Mouse (Mus musculus) urinary bladder, postnatal 36 days (tissue): ENCODE measurements at regions not wholly inside any gene's neighbourhood (a gene's known extent, or its start where the extent isn't known, plus 50 kb on each side); places are given as distances from the start of the nearest gene placed in this dataset.
"Not testable (repeated sequence)": the region's sequence is repeated elsewhere in the genome, so short reads cannot be mapped to it uniquely, and the experiment has no call there.

ENCODE experiments used
- DNase-seq, 2 experiments: peaks; one replicate each; pipeline ENCODE4 v3.0.0; 2022; ENCODE audit warnings: low spot score in 2 of 2, mixed read lengths in 1 of 2

DNA sequence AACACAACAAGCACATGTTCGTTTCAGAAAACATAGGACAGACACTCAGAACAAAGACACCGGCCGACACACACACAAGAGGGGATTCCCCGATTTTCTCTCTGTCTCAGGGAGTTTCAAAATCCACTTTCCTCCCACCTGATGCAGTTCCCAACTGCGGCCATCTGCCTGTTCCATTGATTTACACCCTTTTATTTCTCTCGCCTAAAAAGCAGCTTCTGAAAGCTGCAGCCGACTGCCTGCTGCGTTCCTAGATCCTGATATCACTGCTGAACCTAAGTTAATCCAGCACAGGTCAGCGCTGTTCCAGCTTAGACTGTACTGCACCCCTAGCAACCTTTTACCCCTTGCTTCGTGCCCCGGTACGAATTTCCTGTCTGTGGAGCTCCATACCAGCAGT is 237.0 kb downstream of the Impad1 start:
- no peak for DNase-seq

GRCm38 (mm10) chr4:4550301-4550700 is 242.9 kb downstream of the Impad1 start:
- DNase-seq: no peak

DNA sequence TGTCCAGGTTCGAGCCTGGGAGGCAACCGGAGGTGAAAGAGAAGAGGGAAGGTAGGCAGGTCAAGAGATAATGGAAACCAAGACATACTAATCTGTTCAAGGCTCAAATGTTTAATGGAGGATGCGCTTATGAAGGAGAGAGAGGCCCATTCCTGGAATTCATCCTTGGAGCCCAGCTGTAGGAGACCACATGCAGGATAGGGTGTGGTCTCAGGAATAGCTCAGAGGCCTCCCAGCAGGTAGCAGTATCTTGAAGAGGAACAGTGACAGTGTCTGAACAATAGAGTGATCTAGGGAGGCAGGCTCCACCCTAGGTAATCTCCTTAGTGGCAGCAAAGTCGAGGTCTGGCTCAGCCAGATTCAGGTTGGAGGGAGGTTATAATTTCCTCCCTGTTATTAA is 243.3 kb downstream of the Impad1 start:
- DNase-seq: no peak

- no peak for DNase-seq
Measured at GRCm38 (mm10) chr4:4537172-4537753, 255.9 kb downstream of the Impad1 start.

- DNase-seq: no peak
Measured at GRCm38 (mm10) chr4:4532196-4532595, 261.0 kb downstream of the Impad1 start.

DNA sequence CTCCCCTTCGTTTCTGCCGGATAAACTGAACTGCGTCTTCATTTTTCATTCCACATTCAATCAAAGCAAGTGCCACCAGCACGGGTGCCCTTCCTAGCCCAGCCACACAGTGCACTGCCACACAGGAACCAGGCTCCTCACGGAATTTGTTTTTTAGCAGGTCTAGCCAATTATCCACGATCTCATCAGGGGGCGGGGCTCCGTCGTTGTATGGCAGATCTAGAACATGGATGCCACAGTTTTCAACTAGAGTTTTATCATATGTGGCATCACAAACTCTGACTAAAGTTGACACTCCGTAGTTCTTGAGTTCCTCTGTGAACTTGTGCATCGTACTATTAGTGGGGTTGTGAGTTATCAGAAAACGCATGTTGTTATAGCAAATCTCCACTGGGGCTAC is 264.8 kb downstream of the Impad1 start:
- DNase-seq: no peak

DNA sequence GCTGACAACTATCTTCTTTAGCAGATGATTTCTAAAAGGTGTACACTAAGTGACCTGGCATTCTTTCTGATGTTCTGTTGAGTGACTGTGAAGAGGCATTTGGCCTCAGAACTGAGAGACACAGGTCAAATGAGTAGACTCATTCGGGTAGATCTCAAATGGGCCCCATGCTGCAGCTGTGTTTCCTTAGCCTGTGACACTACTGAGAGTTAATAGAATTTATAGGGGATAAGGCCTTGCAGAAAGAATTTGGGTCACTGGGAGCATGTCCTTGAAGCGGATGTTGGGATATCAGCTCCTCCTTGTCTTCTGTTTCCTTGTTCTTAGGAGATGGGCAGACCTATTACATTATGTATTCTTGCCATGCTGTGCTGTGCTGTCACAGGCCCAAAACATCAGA is 271.4 kb downstream of the Impad1 start:
- DNase-seq: no peak

DNA sequence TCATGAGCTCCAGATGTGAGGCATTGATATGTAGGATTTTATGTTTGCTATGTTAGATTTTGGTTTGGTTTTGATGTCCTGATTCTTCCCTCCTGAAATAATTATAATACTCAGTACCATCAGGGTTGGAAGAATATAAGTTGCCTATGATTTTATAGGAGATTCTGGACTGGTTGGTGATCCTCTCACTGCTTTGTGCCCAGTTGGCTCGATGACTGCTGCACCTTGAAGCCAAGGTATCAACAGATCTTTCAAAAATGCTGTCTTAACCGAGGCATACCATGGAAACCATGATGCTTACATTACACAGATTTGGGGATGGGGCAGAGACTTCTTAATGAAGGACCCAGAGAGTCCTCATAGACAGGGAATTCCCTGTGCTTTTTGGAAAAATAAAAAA is 274.4 kb downstream of the Impad1 start:
- DNase-seq: no peak

DNA sequence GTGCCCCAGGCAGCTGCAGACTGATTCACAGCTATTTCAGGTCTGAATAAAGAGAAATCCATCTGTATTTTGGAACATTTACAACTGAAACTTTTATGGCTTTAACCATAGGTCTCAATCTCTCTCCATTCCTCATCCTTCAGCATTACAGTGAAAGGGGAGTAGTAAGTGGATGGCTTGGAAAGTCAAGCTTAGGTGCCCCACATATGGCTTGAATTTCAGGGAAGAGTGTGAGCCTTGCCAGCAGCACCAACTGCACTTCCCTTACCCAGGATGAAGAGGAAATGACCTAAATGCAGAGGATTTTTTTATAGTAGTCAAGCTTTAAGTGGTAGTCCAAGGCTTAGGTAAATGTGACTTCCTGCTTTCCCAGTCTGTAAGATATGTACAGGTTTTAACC is 279.8 kb downstream of the Impad1 start:
- no peak for DNase-seq

DNA sequence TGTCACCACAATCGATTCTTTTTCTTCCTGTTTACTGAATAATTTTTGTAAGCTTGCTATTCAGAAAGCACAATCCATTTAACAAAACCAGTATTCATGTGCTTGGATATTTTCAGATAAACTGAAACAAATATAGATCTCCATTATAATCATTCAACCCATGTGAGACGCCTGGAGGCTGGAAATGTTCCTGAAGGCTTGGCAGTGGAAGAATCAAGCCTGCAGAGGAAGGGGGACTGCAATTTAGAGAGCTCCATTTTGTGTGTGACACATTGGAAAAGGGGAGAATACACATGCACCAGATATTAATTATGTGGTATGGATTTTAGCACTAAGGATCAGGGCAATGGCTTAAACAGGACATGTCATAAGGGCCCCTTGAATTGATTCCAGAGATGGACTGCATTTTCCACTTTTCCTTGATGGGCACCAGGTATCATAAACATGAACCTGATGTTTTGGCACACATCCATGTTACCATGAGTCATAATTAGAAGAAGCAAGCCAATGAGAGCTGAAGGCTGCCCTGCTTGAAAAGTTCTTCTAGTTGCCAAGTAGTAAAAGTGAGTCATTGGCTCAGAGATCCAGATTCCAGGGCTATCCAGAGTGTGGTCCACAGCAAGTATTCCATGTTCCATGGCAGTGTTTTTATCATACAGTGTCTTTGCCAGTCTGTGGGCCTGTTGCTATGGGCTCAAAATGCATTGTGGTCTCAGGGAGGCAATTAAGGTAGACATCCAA is 282.8 kb downstream of the Impad1 start:
- DNase-seq: no peak

- no peak for DNase-seq
Measured at GRCm38 (mm10) chr4:4509296-4509695, 283.9 kb downstream of the Impad1 start.

- DNase-seq: no peak
Measured at GRCm38 (mm10) chr4:4497199-4497598, 296.0 kb downstream of the Impad1 start.

GRCm38 (mm10) chr4:4496181-4496580 is 297.0 kb downstream of the Impad1 start:
- DNase-seq: no peak

GRCm38 (mm10) chr4:4465169-4465714 is 327.9 kb downstream of the Impad1 start:
- DNase-seq: no peak

DNA sequence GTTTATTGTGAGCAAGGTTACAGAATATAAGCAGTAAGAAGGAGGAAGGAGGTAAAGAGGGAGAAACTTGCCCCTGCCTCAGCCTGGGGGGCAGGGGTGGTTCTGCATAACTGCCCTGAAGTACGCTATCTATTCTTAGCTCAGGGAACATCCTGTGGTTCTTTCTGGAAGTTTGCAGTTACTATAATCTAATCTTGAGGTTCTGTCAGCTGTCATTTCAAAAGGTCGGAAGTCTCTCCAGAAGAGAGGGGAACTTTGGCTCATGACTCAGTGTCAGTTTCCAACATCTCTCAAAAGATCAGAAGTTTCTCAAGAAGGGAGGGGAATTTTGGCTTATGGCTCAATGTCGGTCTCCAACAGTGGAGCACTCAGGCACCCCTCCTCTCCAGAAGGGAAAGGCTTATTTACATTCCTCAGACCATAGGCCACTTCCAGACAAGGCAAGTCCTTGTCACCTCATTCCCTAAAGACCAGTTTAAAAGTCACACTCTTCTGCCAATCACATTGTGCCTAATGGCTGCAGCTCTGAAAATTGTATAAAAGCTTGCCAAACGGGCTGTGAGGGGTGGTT is 328.9 kb downstream of the Impad1 start:
- no peak for DNase-seq

GRCm38 (mm10) chr4:4459258-4459657 is 333.9 kb downstream of the Impad1 start:
- no peak for DNase-seq

DNA sequence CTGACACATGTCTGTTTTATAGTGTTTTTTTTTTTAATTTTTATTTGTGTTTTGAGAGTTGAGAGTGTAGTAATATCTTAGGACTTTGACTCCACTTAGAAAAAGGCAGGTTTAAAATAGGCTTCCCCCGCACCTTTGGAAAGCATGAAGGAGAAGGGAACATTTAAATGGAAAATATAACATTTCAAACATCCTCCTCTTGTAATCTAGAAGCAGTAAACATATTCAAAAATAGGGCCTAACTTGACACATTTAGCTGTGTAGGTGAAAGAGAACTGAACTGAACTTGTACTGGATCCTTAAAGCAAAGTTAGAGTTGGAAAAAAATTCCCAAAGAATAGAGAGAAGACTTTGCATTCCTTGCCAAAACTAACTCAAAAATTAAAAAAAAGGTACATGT is 343.1 kb downstream of the Impad1 start:
- DNase-seq: no peak

- no peak for DNase-seq
Measured at GRCm38 (mm10) chr4:4442650-4443049, 350.5 kb downstream of the Impad1 start.

DNA sequence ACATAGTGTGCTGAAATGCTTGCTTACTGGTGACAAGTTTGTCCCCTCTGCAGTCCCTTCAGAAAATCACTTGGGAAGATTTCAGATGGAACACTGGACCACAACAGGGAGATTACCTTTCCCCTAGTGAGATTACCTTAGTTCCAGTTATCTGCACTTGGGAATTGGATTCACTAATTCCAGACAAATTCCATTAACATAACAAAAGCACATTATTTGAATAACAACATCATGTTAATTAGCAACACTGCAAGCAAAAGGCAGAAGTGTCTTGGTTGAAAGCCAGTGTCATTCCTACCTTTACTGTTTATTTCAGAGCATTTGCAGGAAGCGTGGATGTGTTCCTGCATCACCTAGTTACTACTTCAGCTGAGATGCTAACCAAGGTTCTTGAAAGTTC is 355.6 kb downstream of the Impad1 start:
- no peak for DNase-seq

DNA sequence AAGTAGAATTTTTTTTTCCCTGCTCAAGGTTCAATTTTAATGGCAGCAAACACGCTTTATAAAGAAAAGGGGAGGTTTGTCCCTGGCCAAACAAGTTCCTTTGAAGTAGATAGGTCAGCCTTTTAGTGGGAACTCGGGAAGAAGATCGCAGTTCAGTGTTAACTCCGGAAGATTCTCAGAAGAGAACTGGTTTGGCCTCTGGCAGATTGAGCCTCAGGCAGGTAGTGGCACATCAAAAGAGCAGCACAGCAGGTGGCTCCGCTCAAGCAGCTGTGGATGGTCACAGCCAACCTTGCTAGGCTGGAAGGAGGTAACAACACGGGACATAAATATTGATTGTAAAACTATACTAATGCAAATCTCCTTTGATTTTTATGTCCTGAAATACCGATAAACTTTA is 347.2 kb upstream of the Sdr16c6 start:
- DNase-seq: not testable (repeated sequence)

- DNase-seq: no peak
Measured at GRCm38 (mm10) chr4:4403812-4404211, 326.5 kb upstream of the Sdr16c6 start.

- no peak for DNase-seq
Measured at GRCm38 (mm10) chr4:4397410-4397809, 320.1 kb upstream of the Sdr16c6 start.

- no peak for DNase-seq
Measured at GRCm38 (mm10) chr4:4380024-4380590, 302.8 kb upstream of the Sdr16c6 start.
